Mouse (Mus musculus) c-Kit-positive CD71-positive TER-119-positive erythroid progenitor cells, embryonic 14.5 days (primary cell): ENCODE results near the gene Tnr.

Experiments
- DNase-seq: peaks from one replicate; pipeline ENCODE4 v3.0.0-alpha.2; 2013; ENCODE audit warnings: low spot score

The Tnr gene

GRCm38 (mm10) chr1:159717016-159717415, 193.4 kb downstream of the Tnr start:
- DNase-seq: no peak

GRCm38 (mm10) chr1:159723733-159724132, 200.2 kb downstream of the Tnr start:
- DNase-seq: no peak

- DNase-seq: no peak
Measured at GRCm38 (mm10) chr1:159729270-159729669, 205.7 kb downstream of the Tnr start.

GRCm38 (mm10) chr1:159730826-159731225, 207.3 kb downstream of the Tnr start:
- DNase-seq: no peak

GRCm38 (mm10) chr1:159735099-159735498, 211.5 kb downstream of the Tnr start:
- DNase-seq: no peak

GRCm38 (mm10) chr1:159739478-159739877, 215.9 kb downstream of the Tnr start:
- DNase-seq: no peak

GRCm38 (mm10) chr1:159741237-159742002, 217.9 kb downstream of the Tnr start:
- no peak for DNase-seq

- no peak for DNase-seq
Measured at GRCm38 (mm10) chr1:159742003-159742274, 218.4 kb downstream of the Tnr start.

- DNase-seq: no peak
Measured at GRCm38 (mm10) chr1:159743744-159744253, 220.2 kb downstream of the Tnr start.

GRCm38 (mm10) chr1:159745311-159745710, 221.7 kb downstream of the Tnr start:
- no peak for DNase-seq

- DNase-seq: no peak
Measured at GRCm38 (mm10) chr1:159747969-159748368, 224.4 kb downstream of the Tnr start.

- DNase-seq: no peak
Measured at GRCm38 (mm10) chr1:159750411-159750810, 226.8 kb downstream of the Tnr start.

- no peak for DNase-seq
Measured at GRCm38 (mm10) chr1:159750876-159751275, 227.3 kb downstream of the Tnr start.

GRCm38 (mm10) chr1:159760970-159761369, 237.4 kb downstream of the Tnr start:
- DNase-seq: no peak

GRCm38 (mm10) chr1:159763901-159764300, 240.3 kb downstream of the Tnr start:
- no peak for DNase-seq

- DNase-seq: no peak
Measured at GRCm38 (mm10) chr1:159764897-159765296, 241.3 kb downstream of the Tnr start.

- no peak for DNase-seq
Measured at GRCm38 (mm10) chr1:159769948-159770347, 246.4 kb downstream of the Tnr start.

GRCm38 (mm10) chr1:159773671-159774070, 250.1 kb downstream of the Tnr start:
- DNase-seq: no peak

- no peak for DNase-seq
Measured at GRCm38 (mm10) chr1:159775168-159775567, 251.6 kb downstream of the Tnr start.

GRCm38 (mm10) chr1:159777107-159777506, 253.5 kb downstream of the Tnr start:
- DNase-seq: no peak

GRCm38 (mm10) chr1:159779424-159779823, 255.9 kb downstream of the Tnr start:
- DNase-seq: no peak

GRCm38 (mm10) chr1:159783842-159784241, 260.3 kb downstream of the Tnr start:
- DNase-seq: peak; percentile 5

GRCm38 (mm10) chr1:159788312-159788711, 264.7 kb downstream of the Tnr start:
- DNase-seq: no peak

GRCm38 (mm10) chr1:159792546-159792945, 269.0 kb downstream of the Tnr start:
- DNase-seq: no peak
